Mouse (Mus musculus): ENCODE results near the gene 1700003H04Rik. TPM values are rescaled to one million over a fixed set of nuclear protein-coding genes. Genes with fewer than 3 reads are reported as not detected.

The 1700003H04Rik gene
- polyA plus RNA-seq, 1 experiment, result not detected

- no peak overlapping the region for H3ac ChIP-seq (ENCODE audit: control insufficient read depth, insufficient read length)
Observed at GRCm38 (mm10) chr3:124557317-124557716, 23.6 kb downstream of the 1700003H04Rik start.

DNA sequence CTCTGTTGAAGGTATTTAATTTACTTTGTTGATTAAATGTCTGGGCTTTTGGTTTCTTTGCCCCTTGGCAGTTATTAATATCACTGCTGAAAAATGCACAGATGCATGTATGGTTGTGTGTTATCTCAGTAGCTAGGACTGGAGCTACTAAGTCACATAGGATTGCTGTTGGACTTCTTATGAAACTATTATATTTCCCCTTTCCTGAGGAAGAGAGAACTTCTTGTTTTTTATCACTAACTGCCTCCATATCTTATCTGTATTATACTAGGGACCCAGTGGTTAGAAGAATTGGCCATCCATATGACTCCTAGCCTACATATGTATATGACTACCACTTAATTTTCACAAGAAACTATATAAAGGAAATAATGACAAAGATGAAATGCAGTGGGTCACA, 24.9 kb downstream of the 1700003H04Rik start:
- no peak overlapping the region for H3ac ChIP-seq (ENCODE audit: control insufficient read depth, insufficient read length)
- H3K4me2 ChIP-seq (ENCODE audit: low read depth), result no peak overlapping the region
- H3K36me3 ChIP-seq (ENCODE audit: control insufficient read depth, insufficient read depth), result no peaks in the 10 kb centered on the region
- no peak overlapping the region for H3K4me3 ChIP-seq
- TF ChIP-seq POLR2AphosphoS2 (IDR thresholded peaks at IDR 0.05; ENCODE audit: insufficient read length, low read depth) (no peak), USF1 (IDR thresholded peaks at IDR 0.05; ENCODE audit: low read depth) (no peak), CEBPB (IDR thresholded peaks at IDR 0.05; ENCODE audit: insufficient read depth, poor library complexity, severe bottlenecking) (no peak), REST (IDR thresholded peaks at IDR 0.05; ENCODE audit: insufficient read depth, insufficient read length) (no peak), POLR2A (IDR thresholded peaks at IDR 0.05; ENCODE audit: insufficient read length, low read depth) (no peak), MYOG (IDR thresholded peaks at IDR 0.05; ENCODE audit: control insufficient read depth in 1 of 3, insufficient read depth in 1 of 3, insufficient read length in 2 of 3, low read depth in 2 of 3) (no peak), SRF (IDR thresholded peaks at IDR 0.05; ENCODE audit: control insufficient read depth, insufficient read length, low read depth) (no peak), MAX (IDR thresholded peaks at IDR 0.05; ENCODE audit: low read depth) (no peak), E2F4 (IDR thresholded peaks at IDR 0.05; ENCODE audit: insufficient read depth) (no peak), TCF3 (IDR thresholded peaks at IDR 0.05; ENCODE audit: insufficient read length, low read depth) (no peak), TCF12 (IDR thresholded peaks at IDR 0.05; ENCODE audit: insufficient read depth, poor library complexity, severe bottlenecking) (no peak), MYOD1 (IDR thresholded peaks at IDR 0.05; ENCODE audit: control insufficient read depth in 1 of 3, insufficient read length in 2 of 3, low read depth in 2 of 3) (no peak)
- no peaks in the 10 kb centered on the region for H3K27me3 ChIP-seq (ENCODE audit: control insufficient read depth, insufficient read depth, insufficient read length)
- no peaks in the 10 kb centered on the region for H3K79me2 ChIP-seq (ENCODE audit: control insufficient read depth, insufficient read depth)

More at GRCm38 (mm10) chr3:124557317-124557716, 23.6 kb downstream of the 1700003H04Rik start:
- Histone ChIP-seq H3K27me3 (ENCODE audit: control insufficient read depth, insufficient read depth, insufficient read length) (no peaks in the 10 kb centered on the region), H3K4me3 (no peak overlapping the region), H3K79me2 (ENCODE audit: control insufficient read depth, insufficient read depth) (no peaks in the 10 kb centered on the region), H3K4me2 (ENCODE audit: low read depth) (no peak overlapping the region), H3K36me3 (ENCODE audit: control insufficient read depth, insufficient read depth) (no peaks in the 10 kb centered on the region)
- TF ChIP-seq MYOD1 (IDR thresholded peaks at IDR 0.05; ENCODE audit: control insufficient read depth in 1 of 3, insufficient read length in 2 of 3, low read depth in 2 of 3) (no peak), REST (IDR thresholded peaks at IDR 0.05; ENCODE audit: insufficient read depth, insufficient read length) (no peak), MAX (IDR thresholded peaks at IDR 0.05; ENCODE audit: low read depth) (no peak), TCF12 (IDR thresholded peaks at IDR 0.05; ENCODE audit: insufficient read depth, poor library complexity, severe bottlenecking) (no peak), E2F4 (IDR thresholded peaks at IDR 0.05; ENCODE audit: insufficient read depth) (no peak), SRF (IDR thresholded peaks at IDR 0.05; ENCODE audit: control insufficient read depth, insufficient read length, low read depth) (no peak), CEBPB (IDR thresholded peaks at IDR 0.05; ENCODE audit: insufficient read depth, poor library complexity, severe bottlenecking) (no peak), USF1 (IDR thresholded peaks at IDR 0.05; ENCODE audit: low read depth) (no peak), POLR2A (IDR thresholded peaks at IDR 0.05; ENCODE audit: insufficient read length, low read depth) (no peak), POLR2AphosphoS2 (IDR thresholded peaks at IDR 0.05; ENCODE audit: insufficient read length, low read depth) (no peak), MYOG (IDR thresholded peaks at IDR 0.05; ENCODE audit: control insufficient read depth in 1 of 3, insufficient read depth in 1 of 3, insufficient read length in 2 of 3, low read depth in 2 of 3) (no peak), TCF3 (IDR thresholded peaks at IDR 0.05; ENCODE audit: insufficient read length, low read depth) (no peak)

DNA sequence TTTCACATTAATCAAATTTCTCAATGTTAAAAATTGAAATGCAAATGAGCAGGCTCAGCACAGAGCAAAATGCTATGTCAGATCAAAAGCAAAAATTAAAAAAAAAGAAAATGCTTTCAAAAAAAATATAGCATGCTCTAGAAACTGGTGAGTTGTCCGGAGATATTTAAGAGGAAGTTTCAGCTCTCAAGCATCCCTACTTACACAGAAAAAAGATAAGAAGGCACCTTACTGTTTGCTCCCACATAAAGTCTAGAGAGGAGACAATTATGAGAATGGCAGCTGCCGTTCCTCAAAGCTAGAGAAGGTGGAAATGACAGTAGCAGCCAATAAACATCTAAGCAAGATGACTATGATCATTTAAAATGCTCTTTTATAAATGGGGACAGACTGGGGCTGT, 25.8 kb downstream of the 1700003H04Rik start:
- H3K4me3 ChIP-seq, result no peak overlapping the region
- H3K79me2 ChIP-seq (ENCODE audit: control insufficient read depth, insufficient read depth), result no peaks in the 10 kb centered on the region
- TF ChIP-seq MAX (IDR thresholded peaks at IDR 0.05; ENCODE audit: low read depth) (no peak), E2F4 (IDR thresholded peaks at IDR 0.05; ENCODE audit: insufficient read depth) (no peak), USF1 (IDR thresholded peaks at IDR 0.05; ENCODE audit: low read depth) (no peak), SRF (IDR thresholded peaks at IDR 0.05; ENCODE audit: control insufficient read depth, insufficient read length, low read depth) (no peak), REST (IDR thresholded peaks at IDR 0.05; ENCODE audit: insufficient read depth, insufficient read length) (no peak), TCF12 (IDR thresholded peaks at IDR 0.05; ENCODE audit: insufficient read depth, poor library complexity, severe bottlenecking) (no peak), MYOD1 (IDR thresholded peaks at IDR 0.05; ENCODE audit: control insufficient read depth in 1 of 3, insufficient read length in 2 of 3, low read depth in 2 of 3) (no peak), POLR2AphosphoS2 (IDR thresholded peaks at IDR 0.05; ENCODE audit: insufficient read length, low read depth) (no peak), MYOG (IDR thresholded peaks at IDR 0.05; ENCODE audit: control insufficient read depth in 1 of 3, insufficient read depth in 1 of 3, insufficient read length in 2 of 3, low read depth in 2 of 3) (no peak), TCF3 (IDR thresholded peaks at IDR 0.05; ENCODE audit: insufficient read length, low read depth) (no peak), CEBPB (IDR thresholded peaks at IDR 0.05; ENCODE audit: insufficient read depth, poor library complexity, severe bottlenecking) (no peak), POLR2A (IDR thresholded peaks at IDR 0.05; ENCODE audit: insufficient read length, low read depth) (no peak)
- no peaks in the 10 kb centered on the region for H3K27me3 ChIP-seq (ENCODE audit: control insufficient read depth, insufficient read depth, insufficient read length)
- H3K4me2 ChIP-seq (ENCODE audit: low read depth), result no peak overlapping the region
- no peak overlapping the region for H3ac ChIP-seq (ENCODE audit: control insufficient read depth, insufficient read length)
- H3K36me3 ChIP-seq (ENCODE audit: control insufficient read depth, insufficient read depth), result no peaks in the 10 kb centered on the region

GRCm38 (mm10) chr3:124548898-124549297, 32.0 kb downstream of the 1700003H04Rik start:
- H3K36me3 ChIP-seq (ENCODE audit: control insufficient read depth, insufficient read depth), result no peaks in the 10 kb centered on the region
- no peak for TF ChIP-seq REST (IDR thresholded peaks at IDR 0.05; ENCODE audit: insufficient read depth, insufficient read length)
- no peak for TF ChIP-seq TCF12 (IDR thresholded peaks at IDR 0.05; ENCODE audit: insufficient read depth, poor library complexity, severe bottlenecking)
- no peak for TF ChIP-seq MYOG (IDR thresholded peaks at IDR 0.05; ENCODE audit: control insufficient read depth in 1 of 3, insufficient read depth in 1 of 3, insufficient read length in 2 of 3, low read depth in 2 of 3)
- TF ChIP-seq SRF (IDR thresholded peaks at IDR 0.05; ENCODE audit: control insufficient read depth, insufficient read length, low read depth), result no peak
- TF ChIP-seq POLR2A (IDR thresholded peaks at IDR 0.05; ENCODE audit: insufficient read length, low read depth), result no peak
- TF ChIP-seq TCF3 (IDR thresholded peaks at IDR 0.05; ENCODE audit: insufficient read length, low read depth), result no peak
- no peak for TF ChIP-seq CEBPB (IDR thresholded peaks at IDR 0.05; ENCODE audit: insufficient read depth, poor library complexity, severe bottlenecking)
- TF ChIP-seq USF1 (IDR thresholded peaks at IDR 0.05; ENCODE audit: low read depth), result no peak
- TF ChIP-seq E2F4 (IDR thresholded peaks at IDR 0.05; ENCODE audit: insufficient read depth), result no peak
- no peak for TF ChIP-seq MAX (IDR thresholded peaks at IDR 0.05; ENCODE audit: low read depth)
- TF ChIP-seq MYOD1 (IDR thresholded peaks at IDR 0.05; ENCODE audit: control insufficient read depth in 1 of 3, insufficient read length in 2 of 3, low read depth in 2 of 3), result no peak
- TF ChIP-seq POLR2AphosphoS2 (IDR thresholded peaks at IDR 0.05; ENCODE audit: insufficient read length, low read depth), result no peak
- H3ac ChIP-seq (ENCODE audit: control insufficient read depth, insufficient read length), result no peak overlapping the region
- no peak overlapping the region for H3K4me3 ChIP-seq
- H3K79me2 ChIP-seq (ENCODE audit: control insufficient read depth, insufficient read depth), result no peaks in the 10 kb centered on the region
- no peaks in the 10 kb centered on the region for H3K27me3 ChIP-seq (ENCODE audit: control insufficient read depth, insufficient read depth, insufficient read length)
- H3K4me2 ChIP-seq (ENCODE audit: low read depth), result no peak overlapping the region

Measured in myocyte (in vitro differentiated cells).